Mouse (Mus musculus) layer of hippocampus, postnatal 36 days (tissue): Measurements from ENCODE around the gene Map7. TPM values are rescaled to one million over a fixed set of nuclear protein-coding genes. Genes with fewer than 3 reads are reported as not detected.
A peak's percentile ranks its signal among the peaks of the same experiment; 100 is the strongest.

Source experiments
- DNase-seq, 2 experiments: peaks; one replicate each; pipeline ENCODE4 v3.0.0; 2022
- microRNA-seq, 2 experiments: library from miRNA; unstranded; fragments of <30 nt; microRNA quantifications; one replicate each; pipeline ENCODE4 v1.2.0; 2021
- total RNA-seq, 2 experiments: library from RNA; stranded (reverse); gene quantifications; 2 replicates each; pipeline ENCODE4 v1.2.3; 2021

The Map7 gene
- total RNA-seq, 2 experiments from 2014 or later = 104 to 121 TPM

DNA sequence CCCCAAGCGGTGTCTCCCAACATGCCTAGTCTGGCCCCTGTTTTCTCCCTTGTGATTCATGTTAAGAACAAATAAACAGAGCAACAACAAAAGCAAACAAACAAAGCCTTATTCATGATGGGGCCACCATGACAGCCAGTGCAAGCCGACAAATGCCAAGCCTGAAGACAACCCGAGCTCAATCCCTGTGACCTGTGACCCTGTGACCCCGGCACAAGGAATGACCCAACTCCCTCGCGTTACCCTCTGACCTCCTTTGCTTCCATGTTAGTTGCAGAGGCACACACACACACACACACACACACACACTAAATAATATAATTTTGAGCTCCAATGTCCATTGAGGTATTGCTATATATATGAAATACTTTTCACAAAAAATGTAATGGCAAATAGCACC is 139.1 kb downstream of the Map7 start:
- no peak for DNase-seq

DNA sequence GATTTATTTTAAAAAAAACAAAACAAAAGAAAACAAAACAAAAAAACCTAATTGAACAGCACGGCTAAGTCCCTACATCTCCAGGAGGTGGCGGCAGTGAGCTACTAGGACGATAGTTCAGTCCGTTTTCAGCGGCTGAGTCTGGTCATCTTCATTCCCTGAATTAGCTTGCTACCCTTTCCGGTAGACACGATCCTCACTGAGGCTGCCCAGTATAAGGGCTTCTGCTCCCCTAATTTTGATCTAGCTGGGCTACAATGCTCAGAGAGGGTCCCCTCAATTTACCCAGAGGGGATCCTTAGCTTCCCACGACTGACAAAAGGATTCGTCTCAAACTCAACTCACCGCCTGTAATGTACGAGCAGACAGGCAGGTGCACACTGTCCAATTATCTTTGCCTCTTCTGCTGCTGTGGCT is 142.2 kb downstream of the Map7 start:
- DNase-seq = peak; percentile 71 to 78

DNA sequence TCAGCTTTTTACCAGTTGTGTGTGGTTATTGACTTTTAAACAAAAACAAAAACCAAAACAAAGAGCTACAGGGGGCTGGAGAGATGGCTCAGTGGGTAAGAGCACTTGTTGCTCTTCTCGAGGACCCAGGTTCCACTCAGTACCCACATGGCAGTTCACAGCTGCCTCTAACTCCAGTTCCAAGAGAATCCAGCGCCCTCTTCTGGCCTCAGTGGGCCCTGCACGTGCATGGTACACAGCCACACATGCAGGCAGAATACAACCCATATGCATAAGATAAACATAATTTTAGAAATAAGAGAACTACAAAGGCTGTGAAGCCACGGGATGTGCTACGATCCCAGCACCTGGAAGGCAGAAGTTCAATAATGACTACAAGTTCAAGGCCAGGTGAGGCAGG is 147.7 kb downstream of the Map7 start:
- no peak for DNase-seq

DNA sequence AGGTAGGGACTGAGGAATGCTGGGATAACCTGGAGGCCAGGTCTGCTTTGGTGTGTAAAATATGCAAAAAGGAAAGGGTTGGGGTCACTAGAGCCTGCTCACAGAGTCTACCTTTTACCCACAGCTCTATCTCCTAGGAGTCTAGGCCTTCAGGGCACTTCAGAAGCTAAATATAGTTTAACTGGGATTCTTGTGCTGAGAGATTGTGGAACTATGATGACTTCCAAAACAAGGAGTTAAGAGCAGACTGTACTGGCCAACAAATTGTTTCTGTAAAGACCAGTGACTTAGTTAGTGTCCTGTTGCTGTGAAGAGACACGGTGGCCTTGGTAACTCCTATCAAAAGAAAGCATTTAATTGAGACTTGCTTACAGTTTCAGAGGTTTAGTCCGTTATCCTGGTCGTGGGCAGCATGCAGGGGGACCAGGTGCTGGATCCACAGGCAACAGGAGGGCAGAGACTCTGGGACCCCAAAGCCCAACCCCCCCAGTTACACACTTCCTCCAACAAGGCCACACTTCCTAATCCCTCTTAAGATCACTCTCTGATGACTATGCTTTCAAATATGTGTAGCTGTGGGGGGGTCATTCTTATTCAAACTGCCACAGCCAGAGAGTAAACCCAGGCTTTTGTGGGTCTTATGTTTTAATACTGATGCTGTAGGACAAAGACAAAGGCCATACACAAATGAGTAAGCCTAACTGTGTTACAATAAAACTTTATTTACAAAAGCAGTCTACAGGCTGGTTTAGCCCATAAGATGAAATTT is 150.1 kb downstream of the Map7 start:
- DNase-seq = no peak

DNA sequence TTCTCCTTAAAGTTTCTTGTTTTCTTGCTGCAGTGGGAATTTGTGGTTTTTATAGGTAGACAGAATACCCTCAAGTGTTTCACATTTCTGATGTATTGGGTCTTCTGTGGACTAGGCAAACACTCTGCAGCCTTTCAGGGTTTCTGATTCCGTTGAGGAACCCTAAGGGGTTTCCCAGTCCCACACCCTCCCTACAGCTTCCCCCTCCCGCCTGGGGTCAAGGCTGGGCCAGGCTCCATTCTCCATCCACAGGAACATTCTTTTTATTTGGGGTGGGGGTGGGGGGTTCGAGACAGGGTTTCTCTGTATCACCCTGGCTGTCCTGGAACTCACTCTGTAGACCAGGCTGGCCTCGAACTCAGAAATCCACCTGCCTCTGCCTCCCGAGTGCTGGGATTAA is 150.8 kb downstream of the Map7 start:
- DNase-seq = no peak

DNA sequence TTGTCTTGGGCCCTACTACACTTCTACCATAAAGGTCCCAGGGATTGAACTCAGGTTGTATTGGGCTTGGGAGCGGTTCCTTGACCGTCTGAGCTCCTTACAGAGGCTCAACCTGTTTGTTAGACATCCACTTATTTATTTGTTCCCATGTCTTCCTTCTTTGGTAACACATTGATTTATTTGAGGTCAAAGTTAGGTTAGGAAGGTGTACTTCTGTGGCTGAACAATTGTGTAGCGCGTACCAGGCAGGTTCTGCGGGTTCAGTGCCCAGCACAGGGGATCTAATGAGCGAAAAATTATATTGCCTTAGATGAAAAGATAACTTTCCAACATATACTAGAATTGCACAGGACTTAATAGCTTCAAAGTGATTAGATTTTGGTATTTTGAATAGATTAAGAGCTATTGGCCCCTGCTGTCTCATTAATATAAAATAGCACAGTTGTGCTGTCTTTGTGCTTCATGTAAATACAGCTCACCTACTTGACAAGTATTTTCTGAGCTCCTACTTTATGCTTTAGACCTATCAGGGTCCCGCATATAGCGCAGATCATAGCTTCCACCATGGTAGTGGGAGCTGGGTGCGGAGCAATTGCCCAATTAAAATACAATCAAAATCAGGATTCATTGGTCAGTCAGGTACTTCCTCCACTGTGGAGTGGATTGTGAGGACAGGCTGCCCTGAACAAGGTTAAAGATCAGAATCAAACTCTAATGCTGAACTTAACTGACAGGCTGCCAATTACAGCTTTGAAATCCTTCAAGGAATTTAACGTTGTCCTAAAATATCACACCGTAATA is 162.9 kb downstream of the Map7 start:
- DNase-seq = no peak

DNA sequence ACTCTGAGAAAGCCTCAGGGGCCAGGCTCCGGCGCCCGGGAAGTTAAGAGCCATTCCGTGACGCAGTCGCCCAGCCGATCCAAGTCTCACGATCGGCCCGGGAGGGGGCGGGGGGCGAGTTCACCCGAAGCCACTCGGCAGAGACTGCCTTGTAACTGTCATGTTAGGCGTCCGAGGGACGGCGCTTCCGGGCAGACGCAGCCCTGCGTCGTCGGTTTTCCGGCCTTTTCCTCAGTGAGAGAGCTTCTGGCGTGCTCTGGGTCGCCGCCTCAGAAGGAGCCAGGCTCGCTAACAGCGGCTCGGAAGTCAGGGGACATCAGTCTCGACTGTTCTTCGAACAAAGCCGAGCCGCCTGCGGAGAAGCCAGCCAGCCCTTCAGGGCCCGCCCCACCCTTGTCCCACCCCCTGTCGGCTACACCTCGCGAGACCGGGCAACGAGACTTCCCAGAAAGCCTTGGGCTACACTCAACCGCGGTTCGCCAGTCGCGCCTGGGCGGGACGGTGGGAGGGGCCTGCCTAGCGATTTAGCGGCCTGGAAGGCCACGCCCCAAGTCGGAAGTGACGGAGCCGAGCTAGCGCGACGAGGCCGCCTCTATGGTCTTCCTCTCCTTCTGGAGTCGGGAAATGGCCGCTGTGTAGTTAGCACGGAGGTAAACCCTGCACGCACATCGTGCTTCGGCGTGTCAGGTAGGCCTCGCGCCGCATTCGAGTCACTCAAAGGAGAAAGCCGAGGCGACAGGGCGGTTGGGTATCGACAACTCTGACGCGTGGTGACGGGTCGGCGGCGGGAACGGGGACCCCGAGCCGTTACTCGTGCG is 163.9 kb downstream of the Map7 start, which contains the start of gene Bclaf1:
Gene Bclaf1 (plus strand): TSS at position 552 of the 818 bp plus-strand sequence.
- DNase-seq = peak; percentile 99

DNA sequence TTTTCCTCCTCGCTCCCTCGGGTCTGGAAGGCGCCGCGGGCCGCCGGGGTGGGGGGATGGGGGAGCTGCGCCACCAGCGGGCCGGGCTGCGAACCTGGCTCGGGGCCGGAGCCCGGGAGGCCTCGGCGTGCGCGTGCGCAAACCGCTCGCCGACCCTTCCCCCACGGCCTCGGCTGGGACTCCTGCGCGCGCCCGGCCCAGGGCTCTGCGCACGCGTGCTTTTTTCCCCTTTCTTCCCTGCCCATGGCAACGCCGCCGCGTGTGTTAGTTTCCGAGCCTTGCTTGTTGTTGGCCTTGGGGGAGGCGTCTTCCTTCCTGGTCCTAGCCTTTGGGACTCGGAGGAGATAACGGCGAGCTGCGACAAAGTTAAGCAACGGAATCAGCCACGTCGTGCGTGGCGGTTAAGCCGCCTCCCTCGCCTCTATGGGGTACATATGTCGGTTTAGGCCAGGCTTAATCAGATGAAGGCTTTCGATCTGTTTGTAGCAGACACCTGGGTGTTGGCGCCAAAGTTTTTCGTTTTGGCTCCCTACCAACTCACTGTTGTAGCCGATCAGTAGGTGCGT is 164.5 kb downstream of the Map7 start:
- peak; percentile 90 to 91 for DNase-seq

DNA sequence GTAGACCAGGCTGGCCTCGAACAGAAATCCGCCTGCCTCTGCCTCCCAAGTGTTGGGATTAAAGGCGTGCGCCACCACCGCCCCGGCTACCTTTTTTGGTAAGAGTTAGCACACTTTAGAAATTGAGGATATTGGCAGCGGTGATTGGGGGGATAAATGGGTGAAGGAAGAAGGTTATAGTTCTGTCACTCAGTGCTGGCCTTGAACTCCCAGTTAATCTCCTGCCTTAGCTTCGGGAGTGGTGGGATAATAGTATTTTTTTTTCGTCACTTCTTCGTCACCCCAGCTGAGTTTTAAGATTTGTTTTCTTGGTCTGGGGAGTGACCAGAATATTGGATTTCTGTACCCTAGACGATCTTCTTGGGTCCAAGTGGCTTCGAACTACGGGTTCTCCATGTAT is 165.2 kb downstream of the Map7 start:
- DNase-seq = no peak

DNA sequence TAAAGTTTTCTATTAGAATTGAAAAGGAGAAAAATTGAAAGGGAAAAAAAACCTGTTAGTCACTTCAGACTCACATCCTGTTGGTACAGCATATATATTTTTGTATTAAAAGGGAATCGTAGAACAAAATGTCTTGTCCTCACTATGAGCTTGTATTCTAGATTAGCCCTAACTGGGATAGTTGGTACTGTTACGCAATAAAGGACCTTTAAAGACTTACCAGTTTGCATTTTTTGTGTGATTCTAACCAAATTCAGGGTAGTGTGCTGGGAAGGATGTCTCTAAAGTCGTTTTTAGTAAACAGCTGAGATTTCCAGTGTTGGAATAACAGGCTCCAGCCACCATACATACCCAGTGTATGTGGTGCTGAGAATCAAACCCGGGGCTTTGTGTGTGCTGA is 165.7 kb downstream of the Map7 start:
- no peak for DNase-seq

DNA sequence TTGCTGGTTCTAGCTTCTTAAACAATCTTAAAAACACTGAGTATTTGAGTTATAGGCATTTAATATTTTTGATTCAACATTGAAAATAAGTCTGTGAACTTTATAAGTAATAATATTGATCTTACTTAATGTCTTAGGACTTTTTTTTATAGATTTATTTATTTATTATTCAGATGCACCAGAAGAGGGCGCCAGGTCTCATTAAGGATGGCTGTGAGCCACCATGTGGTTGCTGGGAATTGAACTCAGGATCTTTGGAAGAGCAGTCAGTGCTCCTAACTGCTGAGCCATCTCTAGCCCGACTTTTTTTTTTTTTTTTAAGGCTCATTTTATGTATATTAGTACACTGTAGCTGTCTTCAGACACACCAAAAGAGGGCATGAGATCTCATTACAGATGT is 166.5 kb downstream of the Map7 start:
- no peak for DNase-seq

DNA sequence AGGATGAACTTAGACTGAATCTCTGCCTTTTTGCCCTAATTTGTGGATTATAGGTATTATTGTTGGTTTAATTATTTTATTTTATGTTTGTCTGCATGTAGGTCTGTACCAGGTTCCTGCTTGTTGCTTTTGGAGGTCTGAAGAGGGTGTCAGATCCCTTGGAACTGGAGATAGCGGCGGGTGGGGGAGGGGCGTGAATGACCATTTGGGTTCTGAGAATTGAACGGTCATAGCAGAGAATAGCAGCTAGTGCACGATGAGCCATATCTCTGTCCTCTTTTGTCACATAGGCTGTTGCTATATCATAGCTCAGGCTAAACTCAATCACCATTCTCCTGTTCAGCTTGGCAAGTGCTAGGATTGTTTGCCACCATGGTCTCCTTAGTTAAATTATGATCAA is 169.2 kb downstream of the Map7 start:
- DNase-seq = no peak

DNA sequence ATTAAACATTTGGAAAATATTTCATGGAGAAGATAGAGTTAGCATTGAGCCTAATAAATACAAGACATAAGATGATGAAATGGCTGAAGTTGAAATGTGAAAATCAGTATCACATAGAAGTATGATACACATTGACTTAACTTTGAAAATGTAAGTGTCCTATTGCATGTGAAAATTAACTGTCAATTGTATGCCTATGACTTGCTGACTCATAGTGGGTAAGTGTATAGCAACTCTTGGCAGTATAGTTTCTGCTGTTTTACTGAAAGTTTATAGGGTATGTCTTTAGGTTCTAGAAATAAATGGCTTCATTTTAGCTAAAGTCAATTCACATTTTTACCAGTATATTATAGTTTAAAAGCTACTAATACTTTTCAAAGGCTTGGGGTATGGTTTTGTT is 178.0 kb downstream of the Map7 start:
- DNase-seq = no peak

Small RNAs within 50 kb of the gene (microRNA-seq; reads per million reads assigned to microRNA genes)
- gene Mir6413 = 0 reads per million in 2 experiments

Other genes with a start within 250 kb of the Map7 start
- gene Pex7, start 240.8 kb upstream of the Map7 start, total RNA-seq = 10 to 100 TPM; 21.7 to 22.9 TPM
- gene Map3k5, start 214.0 kb upstream of the Map7 start, total RNA-seq = 10 to 100 TPM; 29.2 to 31.0 TPM
- 100 to 1,000 TPM; 118 to 136 TPM for gene Bclaf1, start 164.0 kb downstream of the Map7 start, total RNA-seq
- under 1 TPM; 0.62 to 0.99 TPM for gene Mtfr2, start 199.3 kb downstream of the Map7 start, total RNA-seq